Mouse (Mus musculus): ENCODE data around the gene Tmem88. TPM values are rescaled to one million over a fixed set of nuclear protein-coding genes. Genes with fewer than 3 reads are reported as not detected.

Tmem88 gene
- polyA plus RNA-seq, 1 experiment from 2014 or later: 6.7 TPM

DNA sequence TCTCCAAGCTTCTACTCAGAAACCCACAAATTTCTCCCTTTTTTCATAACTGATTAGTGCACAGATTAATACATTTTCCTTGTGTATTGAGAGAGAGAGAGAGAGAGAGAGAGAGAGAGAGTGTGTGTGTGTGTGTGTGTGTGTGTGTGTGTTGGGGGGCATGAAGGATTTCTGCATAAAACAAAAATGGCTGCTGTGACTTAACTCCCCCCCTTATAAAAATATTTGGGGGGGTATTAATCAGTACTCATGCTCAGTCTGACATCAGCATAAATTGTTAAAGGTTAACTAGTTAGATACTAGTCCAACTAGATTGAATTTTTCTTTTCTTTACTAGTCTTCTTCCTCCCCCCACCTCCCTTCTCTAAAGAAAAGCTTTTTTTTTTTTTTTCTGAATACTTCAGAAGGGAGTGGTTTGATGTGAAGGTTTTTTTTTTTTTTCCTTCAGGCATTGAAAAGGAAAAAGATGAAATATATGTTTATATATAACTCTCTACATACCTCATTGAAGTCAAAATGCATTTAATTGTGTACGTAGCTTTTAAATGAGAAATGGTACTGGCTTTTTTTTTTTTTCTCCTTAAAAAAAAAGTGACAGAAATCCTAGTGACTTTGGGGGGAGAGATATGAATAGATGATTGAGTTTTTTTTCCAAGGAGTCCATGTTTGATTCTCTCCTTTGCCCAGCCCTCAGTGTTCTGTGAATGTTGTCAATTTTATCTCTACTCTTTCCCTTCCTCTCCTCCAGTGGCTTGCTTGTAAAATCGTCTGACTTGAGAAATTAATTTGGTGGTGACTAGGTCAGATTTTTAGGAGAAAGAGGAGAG lies 27.8 kb downstream of the Tmem88 start:
- ATAC-seq (replicated peaks): no peak
- peaks cover 54% of the 10 kb centered on the region for H3K4me1 ChIP-seq

DNA sequence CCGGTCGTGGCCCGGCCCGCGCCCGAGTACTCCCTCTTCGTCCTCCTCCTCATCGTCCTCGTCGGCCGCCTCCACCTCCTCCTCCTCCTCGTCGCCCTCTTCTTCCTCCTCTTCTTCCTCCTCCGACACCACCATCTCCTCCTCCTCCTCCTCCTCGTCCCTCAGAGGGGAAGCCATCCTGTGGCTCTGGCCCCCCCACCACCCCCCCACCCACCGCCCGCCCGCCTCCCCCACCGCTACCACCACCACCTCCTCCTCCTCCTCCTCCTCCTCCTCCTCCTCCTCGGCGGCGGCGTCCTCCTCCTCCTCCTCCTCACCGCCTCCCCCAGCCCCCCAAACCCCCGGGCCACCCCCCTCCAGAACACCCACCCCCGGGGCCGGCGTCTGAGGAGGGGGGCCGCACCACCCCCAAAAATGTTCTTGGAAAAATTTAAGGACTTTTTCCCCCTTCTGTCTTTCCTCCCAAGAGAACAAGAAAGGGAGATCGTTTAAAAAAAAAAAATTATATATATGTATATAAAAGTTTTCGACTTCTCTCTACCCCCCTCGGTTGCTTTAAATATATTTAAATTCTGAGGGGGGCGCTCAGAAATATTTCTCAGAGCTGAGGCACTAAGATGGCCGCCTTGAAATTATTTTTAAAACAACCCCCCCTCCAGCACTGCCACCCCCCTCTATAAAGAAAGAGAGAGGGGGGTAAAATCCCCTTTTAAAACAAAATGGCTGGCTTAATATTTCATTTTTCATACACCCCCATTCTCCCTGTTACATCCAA lies 28.6 kb downstream of the Tmem88 start, which contains the start of gene Chd3:
Gene Chd3, minus strand, starts transcription at position 192 of the 775 bp plus-strand sequence.
- Histone ChIP-seq H3K27me3 (no peaks in the 10 kb centered on the region), H3K9me3 (no peaks in the 10 kb centered on the region), H3K36me3 (0 out of 2 replicates have a peak, but pooled peaks cover under 1% of the 10 kb centered on the region), H3K4me1 (peaks cover 62% of the 10 kb centered on the region), H3K9ac (replicated peaks) (peak within 1 kb of the TSS; percentile 100), H3K4me2 (replicated peaks) (peak within 1 kb of the TSS; percentile 95), H3K27ac (replicated peaks) (peak within 1 kb of the TSS; percentile 100), H3K4me3 (peak within 1 kb of the TSS; percentile 94)
- WGBS: 2% methylated on average over 10 of the region's 34 CpGs
- no peak for ATAC-seq (replicated peaks)

More for the DNA sequence above, 27.8 kb downstream of the Tmem88 start:
- Histone ChIP-seq H3K4me3 (peak overlapping the region; percentile 94), H3K27me3 (no peaks in the 10 kb centered on the region), H3K9me3 (no peaks in the 10 kb centered on the region), H3K9ac (replicated peaks) (peak overlapping the region; percentile 100), H3K4me2 (replicated peaks) (peak overlapping the region; percentile 95), H3K27ac (replicated peaks) (peak overlapping the region; percentile 100), H3K36me3 (no peaks in the 10 kb centered on the region)
- WGBS: 14% methylated on average over 2 of the region's 2 CpGs

- Histone ChIP-seq H3K9ac (replicated peaks) (peak overlapping the region; percentile 100), H3K4me1 (peaks cover 69% of the 10 kb centered on the region), H3K4me3 (peak overlapping the region; percentile 94), H3K36me3 (peaks cover 3% of the 10 kb centered on the region; the same call in 1 of the 2 replicates), H3K9me3 (no peaks in the 10 kb centered on the region), H3K27ac (replicated peaks) (peak overlapping the region; percentile 100), H3K4me2 (replicated peaks) (peak overlapping the region; percentile 95), H3K27me3 (no peaks in the 10 kb centered on the region)
- under 1% methylated on average over 83 of the region's 106 CpGs for WGBS
- ATAC-seq (replicated peaks): no peak
Observed at GRCm38 (mm10) chr11:69368356-69369214, 29.4 kb downstream of the Tmem88 start.

GRCm38 (mm10) chr11:69367616-69368355 lies 30.2 kb downstream of the Tmem88 start:
- H3K27ac ChIP-seq (replicated peaks): peak overlapping the region; percentile 100
- H3K4me1 ChIP-seq: peaks cover 66% of the 10 kb centered on the region
- H3K27me3 ChIP-seq: no peaks in the 10 kb centered on the region
- H3K9me3 ChIP-seq: no peaks in the 10 kb centered on the region
- H3K36me3 ChIP-seq: peaks cover 11% of the 10 kb centered on the region
- WGBS: under 1% methylated on average over 22 of the region's 22 CpGs
- ATAC-seq (replicated peaks): no peak
- H3K4me2 ChIP-seq (replicated peaks): peak overlapping the region; percentile 95
- peak overlapping the region; percentile 100 for H3K9ac ChIP-seq (replicated peaks)
- H3K4me3 ChIP-seq: peak overlapping the region; percentile 94

- Histone ChIP-seq H3K27me3 (no peaks in the 10 kb centered on the region), H3K36me3 (peaks cover 19% of the 10 kb centered on the region), H3K27ac (replicated peaks) (peak overlapping the region; percentile 100), H3K4me1 (peaks cover 61% of the 10 kb centered on the region), H3K4me3 (peak overlapping the region; percentile 94), H3K4me2 (replicated peaks) (peak overlapping the region; percentile 95), H3K9ac (replicated peaks) (peak overlapping the region; percentile 100), H3K9me3 (no peaks in the 10 kb centered on the region)
- WGBS: under 1% methylated on average over 22 of the region's 22 CpGs
- ATAC-seq (replicated peaks): no peak
Observed at GRCm38 (mm10) chr11:69366855-69367615, 31.0 kb downstream of the Tmem88 start.

DNA sequence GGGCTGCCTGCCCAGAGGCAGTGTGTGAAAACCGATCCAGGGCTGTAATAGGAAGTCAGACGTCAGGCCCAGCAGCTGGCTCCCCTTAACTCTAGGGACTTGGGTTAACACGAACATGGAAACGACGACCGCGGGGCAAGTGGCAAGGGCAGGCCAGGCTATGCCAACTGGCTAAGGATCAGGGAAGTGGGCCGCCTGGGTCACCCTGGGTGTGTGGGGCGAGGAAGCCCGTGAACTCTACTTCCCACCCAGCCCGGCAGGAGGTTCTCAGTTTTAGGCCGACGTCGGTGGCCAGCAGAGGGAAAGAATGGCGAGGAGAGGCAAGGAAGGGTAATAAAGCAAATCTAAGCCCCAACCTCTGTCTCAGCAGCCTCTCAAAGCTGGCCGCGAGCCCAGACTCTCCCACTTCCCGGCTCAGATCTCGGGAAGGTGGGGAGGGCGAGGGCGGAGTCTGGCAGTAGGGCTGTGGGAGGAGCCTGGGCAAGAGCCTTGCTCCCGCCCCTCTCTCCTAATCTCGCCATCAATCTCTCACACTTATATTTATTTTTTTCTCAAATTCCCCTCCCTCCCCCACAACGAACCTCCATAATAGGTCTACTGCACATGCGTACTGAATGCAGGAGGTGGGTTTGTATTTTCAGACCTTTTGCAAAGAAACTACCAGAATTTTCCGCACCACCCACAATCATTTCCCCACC lies 31.7 kb downstream of the Tmem88 start:
- under 1% methylated on average over 26 of the region's 26 CpGs for WGBS
- no peaks in the 10 kb centered on the region for H3K27me3 ChIP-seq
- ATAC-seq (replicated peaks): peak; percentile 84

GRCm38 (mm10) chr11:69365722-69366121 lies 32.3 kb downstream of the Tmem88 start:
- H3K27ac ChIP-seq (replicated peaks): peak overlapping the region; percentile 100
- peaks cover 50% of the 10 kb centered on the region for H3K4me1 ChIP-seq
- peak overlapping the region; percentile 95 for H3K4me2 ChIP-seq (replicated peaks)
- ATAC-seq (replicated peaks): no peak
- H3K9me3 ChIP-seq: no peaks in the 10 kb centered on the region
- peak overlapping the region; percentile 94 for H3K4me3 ChIP-seq
- H3K36me3 ChIP-seq: peaks cover 32% of the 10 kb centered on the region
- H3K9ac ChIP-seq (replicated peaks): peak overlapping the region; percentile 100
- no peaks in the 10 kb centered on the region for H3K27me3 ChIP-seq
- 18% methylated on average over 6 of the region's 6 CpGs for WGBS

More for the DNA sequence above, 31.7 kb downstream of the Tmem88 start:
- Histone ChIP-seq H3K36me3 (peaks cover 26% of the 10 kb centered on the region), H3K9ac (replicated peaks) (peak overlapping the region; percentile 100), H3K4me3 (peak overlapping the region; percentile 94), H3K4me2 (replicated peaks) (peak overlapping the region; percentile 95), H3K9me3 (no peaks in the 10 kb centered on the region), H3K27ac (replicated peaks) (peak overlapping the region; percentile 100), H3K4me1 (peaks cover 55% of the 10 kb centered on the region)

DNA sequence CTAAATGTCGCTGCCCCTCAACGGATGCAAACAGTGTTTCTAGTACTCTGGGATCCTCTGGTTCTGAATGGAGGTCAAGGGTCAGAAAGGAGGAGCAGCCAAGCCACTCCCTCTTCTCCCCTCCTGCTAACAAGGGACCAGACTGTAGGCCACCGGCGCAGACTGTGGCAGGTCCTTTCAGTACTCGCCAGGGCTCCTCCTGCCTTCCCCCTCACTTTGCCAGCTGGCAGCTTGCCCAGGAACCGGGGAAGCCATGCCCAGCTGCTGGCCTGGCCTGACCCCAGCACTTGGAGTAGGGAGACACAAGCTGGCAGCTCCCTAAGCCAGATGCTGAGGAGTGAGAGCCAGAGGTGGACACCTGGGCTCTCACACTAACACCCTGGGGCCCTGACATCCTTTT lies 33.1 kb downstream of the Tmem88 start:
- no peaks in the 10 kb centered on the region for H3K27me3 ChIP-seq
- peaks cover 40% of the 10 kb centered on the region for H3K36me3 ChIP-seq
- peak overlapping the region; percentile 100 for H3K9ac ChIP-seq (replicated peaks)
- peak overlapping the region; percentile 94 for H3K4me3 ChIP-seq
- peak overlapping the region; percentile 95 for H3K4me2 ChIP-seq (replicated peaks)
- H3K9me3 ChIP-seq: no peaks in the 10 kb centered on the region
- peak; percentile 60 for ATAC-seq (replicated peaks)
- peak overlapping the region; percentile 100 for H3K27ac ChIP-seq (replicated peaks)
- H3K4me1 ChIP-seq: peaks cover 45% of the 10 kb centered on the region
- under 1% methylated on average over 6 of the region's 6 CpGs for WGBS

DNA sequence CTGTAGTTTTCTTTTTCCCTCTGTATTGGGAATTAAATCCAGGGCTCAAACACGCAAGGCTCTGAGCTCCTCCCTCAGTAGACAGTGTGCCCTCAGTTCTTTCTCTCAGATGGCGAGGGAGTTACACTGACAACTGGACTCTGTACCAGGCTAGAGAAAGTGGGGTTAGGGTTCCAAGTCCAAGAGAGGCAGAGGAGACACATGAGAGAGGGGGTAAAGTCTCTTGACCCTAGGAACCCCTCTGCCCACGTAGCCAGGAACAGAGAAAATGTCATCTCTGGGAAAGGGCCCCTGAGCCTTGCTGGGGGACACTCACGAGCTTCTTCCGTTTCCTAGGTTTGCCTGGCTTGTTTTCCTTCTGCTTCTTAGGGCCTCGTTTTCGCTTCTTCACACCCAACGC lies 33.7 kb downstream of the Tmem88 start:
- H3K27me3 ChIP-seq: no peaks in the 10 kb centered on the region
- no peak overlapping the region for H3K4me3 ChIP-seq
- peaks cover 45% of the 10 kb centered on the region for H3K36me3 ChIP-seq
- H3K9ac ChIP-seq (replicated peaks): peak overlapping the region; percentile 28; the same call in 1 of the 2 replicates
- peak overlapping the region; percentile 100 for H3K27ac ChIP-seq (replicated peaks)
- no peaks in the 10 kb centered on the region for H3K9me3 ChIP-seq
- peaks cover 41% of the 10 kb centered on the region for H3K4me1 ChIP-seq
- 49% methylated on average over 8 of the region's 8 CpGs for WGBS
- no peak for ATAC-seq (replicated peaks)
- H3K4me2 ChIP-seq (replicated peaks): peak overlapping the region; percentile 95

DNA sequence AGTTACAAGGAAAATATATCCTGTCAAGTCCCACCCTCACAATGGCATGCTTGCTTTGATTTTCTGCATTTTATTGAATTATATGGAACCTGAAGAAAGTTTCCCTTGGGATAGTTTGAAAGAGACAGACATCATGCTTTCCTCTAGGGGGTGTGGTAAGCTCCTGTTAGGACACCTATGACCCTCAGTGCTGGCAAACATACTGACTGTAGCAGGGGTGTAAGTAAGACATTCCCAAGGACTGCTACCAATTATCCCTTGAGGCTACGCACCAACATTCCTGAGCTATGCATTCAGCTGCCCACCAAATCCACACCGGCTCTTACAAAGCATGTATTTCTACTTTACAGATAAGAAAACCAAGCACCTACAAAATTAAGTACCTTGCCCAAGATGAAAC lies 35.6 kb downstream of the Tmem88 start:
- peaks cover 35% of the 10 kb centered on the region for H3K4me1 ChIP-seq
- H3K9me3 ChIP-seq: no peaks in the 10 kb centered on the region
- no peak overlapping the region for H3K4me2 ChIP-seq (replicated peaks)
- H3K36me3 ChIP-seq: peaks cover 64% of the 10 kb centered on the region
- ATAC-seq (replicated peaks): no peak
- no peak overlapping the region for H3K27ac ChIP-seq (replicated peaks)
- no peak overlapping the region for H3K9ac ChIP-seq (replicated peaks)
- no peaks in the 10 kb centered on the region for H3K27me3 ChIP-seq
- 84% methylated on average over 2 of the region's 2 CpGs for WGBS
- H3K4me3 ChIP-seq: no peak overlapping the region
